In genomic region chr5:36747794-36748535, GRCm38 (mm10) we compare ENCODE assay signal across 8 mouse cellular contexts. TPM values are rescaled to one million over a fixed set of nuclear protein-coding genes. Genes with fewer than 3 reads are reported as not detected.
DNase-seq lines count a peak whose midpoint lies in the region; ATAC-seq and TF ChIP-seq lines count a peak whose summit lies in the region.

No protein-coding gene starts in this region.

- H3K4me1 ChIP-seq in embryonic facial prominence, embryonic 11.5 days (ENCODE audit: control insufficient read depth, insufficient read depth, low read length), result peaks cover 3% of the 10 kb centered on the region; the same call in 1 of the 2 replicates
- H3K4me1 ChIP-seq in hindbrain, postnatal 0 days (ENCODE audit: insufficient read depth, low read length), result peaks cover 10% of the 10 kb centered on the region
- H3K4me1 ChIP-seq in midbrain, embryonic 10.5 days, result peaks cover 25% of the 10 kb centered on the region

- TF ChIP-seq CTCF in hindbrain, postnatal 0 days (IDR thresholded peaks at IDR 0.05; ENCODE audit: low read depth), result no peak

- no peak overlapping the region for H3K27ac ChIP-seq in embryonic facial prominence, embryonic 11.5 days (replicated peaks; ENCODE audit: low read depth, low read length)
- H3K27ac ChIP-seq in hindbrain, postnatal 0 days, result peak overlapping the region; percentile 70; the same call in 1 of the 2 replicates
- H3K27ac ChIP-seq in midbrain, embryonic 10.5 days (replicated peaks), result peak overlapping the region; percentile 87

- H3K4me2 ChIP-seq in embryonic facial prominence, embryonic 11.5 days (ENCODE audit: low read depth, low read length), result peak overlapping the region; percentile 93
- H3K4me2 ChIP-seq in hindbrain, postnatal 0 days (ENCODE audit: low read depth, low read length), result peak overlapping the region; percentile 98

- no peaks in the 10 kb centered on the region for H3K36me3 ChIP-seq in embryonic facial prominence, embryonic 11.5 days (replicated peaks; ENCODE audit: control insufficient read depth, insufficient read depth, low read depth, low read length)
- no peaks in the 10 kb centered on the region for H3K36me3 ChIP-seq in hindbrain, postnatal 0 days (ENCODE audit: insufficient read depth, low read length)
- no peaks in the 10 kb centered on the region for H3K36me3 ChIP-seq in midbrain, embryonic 10.5 days

- DNase-seq in gastrocnemius, postnatal 25 days, result peak; percentile 28
- DNase-seq in gastrocnemius, adult 8-10 months (ENCODE audit: low spot score in 2 of 2), result no peak
- peak; percentile 20 for DNase-seq in 3T3-L1 (ENCODE audit: low read depth, low spot score)
- peak; percentile 3 for DNase-seq in embryonic facial prominence, embryonic 11.5 days (ENCODE audit: low spot score)
- DNase-seq in hindbrain, postnatal 0 days (ENCODE audit: low spot score), result peak; percentile 34
- DNase-seq in midbrain, embryonic 10.5 days (ENCODE audit: low spot score), result no peak
- no peak for DNase-seq in layer of hippocampus, postnatal 10 days (ENCODE audit: low spot score in 2 of 2)
- DNase-seq in c-Kit-positive CD71-positive TER-119-positive erythroid progenitor cells, embryonic 14.5 days (ENCODE audit: low spot score), result no peak

- H3K9ac ChIP-seq in embryonic facial prominence, embryonic 11.5 days (replicated peaks; ENCODE audit: low read length), result peak overlapping the region; percentile 92
- H3K9ac ChIP-seq in hindbrain, postnatal 0 days (replicated peaks; ENCODE audit: low read length), result peak overlapping the region; percentile 92

- no peaks in the 10 kb centered on the region for H3K9me3 ChIP-seq in embryonic facial prominence, embryonic 11.5 days (replicated peaks; ENCODE audit: control insufficient read depth, low read length)
- H3K9me3 ChIP-seq in hindbrain, postnatal 0 days (ENCODE audit: low read length), result no peaks in the 10 kb centered on the region
- H3K9me3 ChIP-seq in midbrain, embryonic 10.5 days (replicated peaks), result no peaks in the 10 kb centered on the region

- H3K27me3 ChIP-seq in embryonic facial prominence, embryonic 11.5 days (ENCODE audit: control insufficient read depth, insufficient read depth, low read length), result no peaks in the 10 kb centered on the region
- no peaks in the 10 kb centered on the region for H3K27me3 ChIP-seq in hindbrain, postnatal 0 days (ENCODE audit: insufficient read depth, low read length)
- no peaks in the 10 kb centered on the region for H3K27me3 ChIP-seq in midbrain, embryonic 10.5 days (ENCODE audit: low read depth, poor library complexity, severe bottlenecking)

- 3% methylated on average over 70 of the region's 76 CpGs for WGBS in embryonic facial prominence, embryonic 11.5 days
- 4% methylated on average over 72 of the region's 76 CpGs for WGBS in hindbrain, postnatal 0 days
- 3% methylated on average over 76 of the region's 76 CpGs for WGBS in midbrain, embryonic 10.5 days

- peak overlapping the region; percentile 98 for H3K4me3 ChIP-seq in embryonic facial prominence, embryonic 11.5 days (ENCODE audit: low read depth, low read length)
- peak overlapping the region; percentile 98 for H3K4me3 ChIP-seq in hindbrain, postnatal 0 days (ENCODE audit: low read length)
- peak overlapping the region; percentile 99 for H3K4me3 ChIP-seq in midbrain, embryonic 10.5 days

- peak; percentile 23; the same call in 1 of the 2 replicates for ATAC-seq in embryonic facial prominence, embryonic 11.5 days (replicated peaks; ENCODE audit: insufficient number of reproducible peaks, low FRiP score, low TSS enrichment, low read depth)
- no peak; the same call in 1 of the 2 replicates for ATAC-seq in hindbrain, postnatal 0 days

RNA-seq across cellular contexts. Expression of gene Bloc1s4, which starts 0.5 kb away (rescaled TPM):
- total RNA-seq in gastrocnemius, postnatal 25 days (2021), result 1 to 10 TPM; 6.9 to 8.1 TPM
- total RNA-seq in gastrocnemius, adult 8-10 months (2022), result 10 to 100 TPM in 1 of 4 experiments, 1 to 10 TPM in 3; 8.0 to 10.8 (median 9.0) TPM
- 24.5 and 25.3 TPM in 2 replicates for polyA plus RNA-seq in embryonic facial prominence, embryonic 11.5 days (2014; fragmentation: Nextera tagmentation; extraction: Ambion mirVana)
- total RNA-seq in hindbrain, postnatal 0 days (2014; rRNA removed), result 19.7 and 29.1 TPM in 2 replicates
- 28.9 and 32.0 TPM in 2 replicates for polyA plus RNA-seq in hindbrain, postnatal 0 days (2015; fragmentation: Nextera tagmentation; extraction: Ambion mirVana)
- 21.1 and 23.5 TPM in 2 replicates for polyA plus RNA-seq in midbrain, embryonic 10.5 days (2016; fragmentation: Nextera tagmentation; extraction: Ambion mirVana)
- 10 to 100 TPM; 18.0 to 19.8 TPM for total RNA-seq in layer of hippocampus, postnatal 10 days (2021)

RNA-seq across cellular contexts. Expression of gene Mrfap1, which starts 48.6 kb away (rescaled TPM):
- 100 to 1,000 TPM; 220 to 232 TPM for total RNA-seq in gastrocnemius, postnatal 25 days (2021)
- total RNA-seq in gastrocnemius, adult 8-10 months (2022), result 100 to 1,000 TPM; 231 to 247 (median 235) TPM
- polyA plus RNA-seq in embryonic facial prominence, embryonic 11.5 days (2014; fragmentation: Nextera tagmentation; extraction: Ambion mirVana), result 768 and 796 TPM in 2 replicates
- 278 and 298 TPM in 2 replicates for total RNA-seq in hindbrain, postnatal 0 days (2014; rRNA removed)
- 443 and 477 TPM in 2 replicates for polyA plus RNA-seq in hindbrain, postnatal 0 days (2015; fragmentation: Nextera tagmentation; extraction: Ambion mirVana)
- 443 and 463 TPM in 2 replicates for polyA plus RNA-seq in midbrain, embryonic 10.5 days (2016; fragmentation: Nextera tagmentation; extraction: Ambion mirVana)
- total RNA-seq in layer of hippocampus, postnatal 10 days (2021), result 100 to 1,000 TPM; 520 to 537 TPM

RNA-seq across cellular contexts. Expression of gene D5Ertd579e, which starts 52.1 kb away (rescaled TPM):
- 10 to 100 TPM; 67.6 to 73.7 TPM for total RNA-seq in gastrocnemius, postnatal 25 days (2021)
- 10 to 100 TPM; 75.9 to 99.5 (median 81.1) TPM for total RNA-seq in gastrocnemius, adult 8-10 months (2022)
- 28.0 and 28.6 TPM in 2 replicates for polyA plus RNA-seq in embryonic facial prominence, embryonic 11.5 days (2014; fragmentation: Nextera tagmentation; extraction: Ambion mirVana)
- 56.2 and 64.6 TPM in 2 replicates for total RNA-seq in hindbrain, postnatal 0 days (2014; rRNA removed)
- 31.0 and 32.2 TPM in 2 replicates for polyA plus RNA-seq in hindbrain, postnatal 0 days (2015; fragmentation: Nextera tagmentation; extraction: Ambion mirVana)
- 23.7 and 29.3 TPM in 2 replicates for polyA plus RNA-seq in midbrain, embryonic 10.5 days (2016; fragmentation: Nextera tagmentation; extraction: Ambion mirVana)
- total RNA-seq in layer of hippocampus, postnatal 10 days (2021), result 100 to 1,000 TPM in 1 of 2 experiments, 10 to 100 TPM in 1; 99.8 to 117 TPM

Comparison
In these comparisons a context has a peak if more than half of its experiments do, and no peak if none do; other contexts are left out.
1. DNase-seq: peak in gastrocnemius, postnatal 25 days (single experiment), 3T3-L1 (single experiment), embryonic facial prominence, embryonic 11.5 days (single experiment) and hindbrain, postnatal 0 days (single experiment); none in gastrocnemius, adult 8-10 months (0 of 2), midbrain, embryonic 10.5 days (single experiment), layer of hippocampus, postnatal 10 days (0 of 2) and c-Kit-positive CD71-positive TER-119-positive erythroid progenitor cells, embryonic 14.5 days (single experiment).
2. Peak in every context shown above with its lines, with median percentiles within 50 percentile points of each other: H3K4me3 ChIP-seq.